Mouse (Mus musculus) fat pad, adult 2 months (tissue): ENCODE data around the gene Mnt.
"Not testable (repeated sequence)": the region's sequence is repeated elsewhere in the genome, so short reads cannot be mapped to it uniquely, and the experiment has no call there.

Source experiments
- DNase-seq: peaks from one replicate; pipeline ENCODE4 v3.0.0-alpha.2; 2011; ENCODE audit warnings: low read depth, low spot score; ENCODE audit errors: extremely low read depth

The Mnt gene

DNA sequence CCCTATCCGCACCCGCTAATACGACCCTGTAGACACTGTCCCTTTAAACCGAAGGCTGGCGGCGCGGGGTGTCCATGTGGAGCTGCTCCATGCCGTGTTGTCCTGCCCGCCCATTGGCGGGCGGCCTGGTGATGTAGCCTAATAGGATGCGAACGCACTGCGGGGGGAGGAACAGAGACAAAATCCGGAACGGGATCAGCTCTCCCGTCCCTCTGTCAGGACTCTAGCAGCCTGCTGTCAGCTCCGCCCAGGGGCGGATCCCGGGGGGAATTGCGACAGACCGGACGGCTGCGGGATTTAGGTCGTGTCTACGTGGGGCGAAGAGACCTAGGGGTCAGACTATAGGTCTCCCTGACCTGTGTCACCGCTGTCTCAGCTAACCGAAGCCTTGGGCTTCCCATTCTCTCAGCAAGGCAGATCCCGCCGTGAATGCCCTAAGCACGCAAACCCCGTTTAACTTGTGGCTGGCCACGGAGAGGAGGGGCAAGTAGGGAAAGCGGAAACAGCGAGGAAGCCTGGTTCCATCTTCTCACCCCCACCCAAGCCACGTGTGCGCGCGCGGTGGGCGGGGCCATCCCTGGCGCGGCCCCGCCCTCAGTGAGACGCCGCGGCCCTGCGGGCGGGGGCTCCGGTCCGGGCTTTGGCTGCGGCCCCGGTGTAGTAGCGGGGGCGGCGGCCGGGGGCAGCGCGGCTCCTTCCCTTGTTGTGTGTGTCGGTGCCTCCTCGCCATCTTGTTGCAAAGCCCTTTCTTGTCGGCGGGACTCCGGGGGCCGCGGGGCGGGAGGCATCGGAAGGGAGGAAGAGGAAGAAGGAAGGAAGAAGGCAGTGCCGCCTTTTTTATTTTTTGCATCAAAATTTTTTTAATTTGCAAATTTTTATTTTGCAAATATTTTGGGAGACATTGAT lies at the start of gene Mnt:
Gene Mnt (plus strand): TSS at position 665 of the 906 bp plus-strand sequence.
- DNase-seq: peak; percentile 95

GRCm38 (mm10) chr11:74792874-74793273 lies 37.8 kb upstream of the Mnt start:
- no peak for DNase-seq

DNA sequence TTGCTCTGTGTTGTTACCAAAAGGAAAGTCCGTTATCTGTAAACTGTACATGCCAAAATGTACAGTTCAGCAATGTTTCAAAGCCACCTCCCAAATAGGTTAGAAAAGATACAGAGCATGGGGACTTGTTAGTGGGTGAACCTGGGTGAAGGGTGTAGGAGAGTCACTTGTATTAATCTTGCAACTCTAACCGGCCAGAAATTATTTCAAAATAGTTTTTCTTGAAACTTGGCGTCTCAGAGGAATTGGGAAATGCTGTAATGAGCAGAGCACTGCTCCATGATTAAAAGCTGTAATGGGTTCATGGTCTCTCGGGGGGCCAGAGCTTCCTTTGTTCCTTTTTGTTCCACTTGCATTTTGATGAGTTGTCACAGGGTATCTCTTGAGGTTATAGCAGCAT lies 30.1 kb upstream of the Mnt start:
- no peak for DNase-seq

DNA sequence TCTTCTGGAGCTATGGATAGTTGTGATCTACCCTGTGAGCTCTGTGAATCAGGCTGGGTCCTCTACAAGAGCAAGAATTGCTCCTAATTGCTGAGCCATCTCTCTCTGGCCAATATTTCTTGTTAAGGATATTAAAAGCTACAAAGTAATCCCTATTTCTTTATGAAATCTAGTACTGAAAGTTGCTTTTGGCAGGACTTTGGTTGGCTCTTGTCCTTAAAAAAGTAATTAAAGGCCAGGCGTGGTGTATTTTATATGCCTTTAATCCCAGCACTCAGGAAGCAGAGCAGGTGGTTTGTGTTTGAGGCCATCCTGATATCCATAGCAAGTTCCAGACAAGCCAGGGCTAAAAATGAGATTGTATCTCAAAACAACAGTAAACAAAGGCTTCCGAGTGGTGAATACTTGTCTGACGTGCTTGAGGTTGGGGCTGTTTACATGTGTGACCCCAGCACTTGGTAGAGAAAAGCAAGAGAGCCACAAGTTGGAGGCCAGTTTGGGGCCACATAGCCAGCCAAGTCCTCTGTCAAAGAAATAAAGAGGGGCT lies 26.6 kb upstream of the Mnt start:
- DNase-seq: peak; percentile 67

DNA sequence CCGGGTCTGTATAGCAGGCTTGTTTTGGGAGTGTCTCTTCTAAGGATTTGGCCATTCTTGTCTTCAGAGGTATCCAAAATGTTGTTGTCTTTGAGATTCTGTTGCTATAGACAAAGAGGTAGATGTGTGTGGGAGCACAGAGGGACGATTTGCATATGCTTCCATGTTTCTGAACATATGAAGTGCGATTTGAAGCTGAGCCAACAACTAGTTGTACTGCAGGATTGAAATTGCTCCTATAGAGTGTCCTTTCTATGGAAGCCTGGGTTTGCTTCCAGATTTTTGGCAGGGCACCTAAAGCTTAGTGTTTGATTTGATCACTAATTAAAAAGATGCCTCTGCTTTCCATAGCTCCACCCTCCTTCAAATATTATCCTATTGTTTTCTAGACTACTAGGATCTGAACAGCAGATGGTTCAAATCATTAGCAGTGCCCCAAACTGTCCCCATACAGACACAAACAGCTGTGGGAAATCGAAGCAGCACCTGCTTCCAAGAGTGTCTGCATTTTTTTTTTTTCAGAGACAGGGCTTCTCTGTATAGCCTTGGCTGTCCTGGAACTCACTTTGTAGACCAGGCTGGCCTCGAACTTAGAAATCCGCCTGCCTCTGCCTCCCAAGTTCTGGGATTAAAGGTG lies 23.4 kb upstream of the Mnt start:
- DNase-seq: no peak

GRCm38 (mm10) chr11:74808251-74808853 lies 22.4 kb upstream of the Mnt start:
- DNase-seq: no peak

GRCm38 (mm10) chr11:74810134-74810533 lies 20.6 kb upstream of the Mnt start:
- DNase-seq: no peak

DNA sequence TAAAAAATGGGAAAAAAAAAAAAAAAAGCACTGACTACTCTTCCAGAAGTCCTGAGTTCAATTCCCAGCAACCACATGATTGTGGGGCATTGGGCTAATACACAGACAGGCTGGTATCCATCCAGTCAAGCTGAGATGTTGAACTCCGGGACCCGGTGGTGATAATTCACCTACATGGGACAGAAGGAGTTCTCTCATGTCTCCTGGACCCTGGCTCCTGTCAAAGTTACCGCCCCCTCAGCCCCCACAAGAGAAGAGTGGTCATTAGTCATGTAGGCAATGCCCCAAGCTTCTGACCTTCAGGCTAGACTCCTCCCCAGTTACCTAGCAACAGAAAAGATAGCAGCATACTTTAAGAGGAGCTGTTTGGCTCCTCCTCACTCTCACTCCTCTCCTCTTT lies 19.7 kb upstream of the Mnt start:
- DNase-seq: not testable (repeated sequence)

DNA sequence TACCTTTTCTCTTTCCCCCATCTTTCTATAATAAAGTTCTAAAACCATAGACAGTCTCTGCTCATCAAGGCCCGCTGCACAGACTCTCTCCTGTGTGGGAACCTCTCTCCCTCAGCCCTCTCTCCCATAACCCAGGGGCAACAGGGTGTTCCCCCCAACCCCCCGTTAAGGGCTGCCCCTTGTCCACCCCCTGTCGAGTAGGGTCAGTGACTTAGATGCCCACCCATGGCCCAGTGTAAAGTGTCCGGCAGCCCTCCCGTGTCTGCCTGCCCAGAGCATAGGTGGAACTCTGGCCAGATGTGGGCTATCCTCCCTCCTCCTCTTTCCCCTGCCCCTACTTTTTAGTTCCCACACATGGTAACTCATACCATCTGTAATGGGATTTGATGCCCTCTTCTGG lies 19.2 kb upstream of the Mnt start:
- no peak for DNase-seq

- DNase-seq: no peak
Observed at GRCm38 (mm10) chr11:74815795-74816194, 14.9 kb upstream of the Mnt start.

GRCm38 (mm10) chr11:74820921-74821320 lies 9.8 kb upstream of the Mnt start:
- no peak for DNase-seq

GRCm38 (mm10) chr11:74821463-74821862 lies 9.3 kb upstream of the Mnt start:
- no peak for DNase-seq

- no peak for DNase-seq
Observed at GRCm38 (mm10) chr11:74822746-74823440, 7.8 kb upstream of the Mnt start.

DNA sequence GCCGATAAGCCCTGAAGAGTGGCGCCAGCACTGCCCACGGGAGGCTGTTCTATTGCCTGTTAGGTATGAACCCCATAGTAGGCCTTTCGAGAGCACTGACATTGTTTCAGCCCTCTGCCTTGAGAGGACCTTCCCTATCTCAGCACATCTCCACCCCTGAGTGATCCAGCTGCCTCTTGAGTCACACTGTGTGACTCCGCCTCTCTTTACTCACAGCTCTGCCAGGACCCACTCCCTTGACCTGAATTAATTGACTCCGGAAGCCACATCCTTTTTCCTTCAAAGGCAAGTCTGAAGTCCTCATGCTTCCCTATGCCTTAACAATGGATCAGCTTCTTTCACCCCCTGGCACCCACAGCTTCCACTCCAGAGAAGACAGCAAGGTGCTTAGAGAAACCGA lies 4.6 kb upstream of the Mnt start:
- no peak for DNase-seq

DNA sequence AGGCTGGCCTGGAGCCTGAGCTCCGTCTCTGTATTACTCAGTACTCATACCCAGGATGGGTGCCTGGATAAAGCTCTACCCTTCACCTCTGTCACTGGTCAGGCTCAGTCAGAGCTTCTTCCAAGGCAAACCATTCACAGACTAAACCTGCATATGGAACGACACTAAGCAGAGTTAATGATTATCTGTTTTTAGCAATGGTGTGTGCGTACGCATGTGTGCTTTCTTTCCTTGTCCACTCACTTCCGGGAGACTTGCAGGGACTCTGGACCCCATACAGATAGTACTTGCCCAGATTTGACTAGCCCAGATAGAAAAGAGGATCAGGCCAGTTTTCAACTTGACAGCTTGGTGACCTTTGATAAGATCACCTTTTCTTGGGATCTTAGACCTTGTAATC lies 4.0 kb upstream of the Mnt start:
- DNase-seq: no peak

DNA sequence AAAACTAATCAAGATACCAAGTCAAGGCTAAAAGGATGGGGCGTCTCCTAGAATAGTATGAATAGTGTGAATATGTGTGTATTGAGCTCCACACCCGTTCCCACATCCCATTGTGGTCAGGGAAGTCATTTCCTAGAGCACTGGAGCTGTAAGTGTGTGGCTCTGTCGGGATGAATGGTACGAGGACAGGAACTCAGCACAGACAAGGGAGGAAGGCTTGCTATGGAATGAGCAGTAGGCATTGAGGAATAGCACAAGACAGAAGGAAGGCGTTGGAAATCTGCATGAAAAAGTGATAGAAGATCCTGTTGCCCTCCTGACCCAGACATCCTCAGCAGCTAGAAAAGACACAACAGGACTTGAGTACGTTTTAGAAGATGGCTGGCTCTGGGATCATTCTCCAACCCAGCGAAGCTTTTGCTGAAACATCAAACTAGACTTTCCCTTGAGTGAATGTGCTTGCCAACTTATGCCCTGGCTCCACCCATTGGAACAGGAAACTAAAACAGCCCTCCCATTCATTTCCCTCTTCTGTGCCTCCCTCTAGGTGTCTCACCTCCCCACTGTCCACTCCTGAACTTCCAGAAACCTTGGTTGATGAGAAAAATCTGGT lies 2.8 kb upstream of the Mnt start:
- no peak for DNase-seq

- DNase-seq: no peak
Observed at GRCm38 (mm10) chr11:74828404-74828931, 2.3 kb upstream of the Mnt start.

- DNase-seq: no peak
Observed at GRCm38 (mm10) chr11:74828965-74829550, 1.7 kb upstream of the Mnt start.

GRCm38 (mm10) chr11:74829812-74830211 lies 908 bp upstream of the Mnt start:
- no peak for DNase-seq

GRCm38 (mm10) chr11:74831191-74831605 lies 478 bp downstream of the Mnt start:
- DNase-seq: no peak
